In the genomic region with DNA sequence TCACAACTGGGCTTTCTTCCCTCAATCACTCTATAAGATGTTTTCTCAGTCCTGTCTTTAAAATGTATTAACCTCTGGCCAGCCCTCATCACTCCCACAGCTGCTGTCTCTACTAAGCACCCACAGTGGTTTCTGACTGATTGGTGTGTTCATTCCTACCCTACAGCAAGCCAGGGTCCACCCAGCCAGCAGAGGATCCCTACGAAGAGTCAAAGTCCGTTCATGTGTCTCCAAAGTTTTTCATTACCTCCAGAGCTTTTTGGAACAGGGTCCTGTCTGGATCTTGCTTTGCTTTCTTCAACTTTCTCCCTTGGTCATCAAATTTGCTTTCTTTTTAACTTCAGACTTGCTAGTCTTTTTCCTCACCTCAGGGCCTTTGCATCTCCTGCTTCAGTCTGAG, we compare ENCODE assay signal across 27 mouse cellular contexts.
"Had no signal": no experiment of that assay in that cellular context is flagged by ENCODE, and none has a peak within 500 bp of the region (broad histone marks: within the 10 kb centered on the region; RNA-seq: fewer than 3 reads in every experiment).

No protein-coding gene starts in this region.

- H3K4me1 ChIP-seq: embryonic facial prominence, embryonic 10.5 days; embryonic facial prominence, embryonic 12.5 days; embryonic facial prominence, embryonic 13.5 days; forebrain, embryonic 10.5 days; forebrain, embryonic 12.5 days; forebrain, embryonic 13.5 days; forebrain, embryonic 15.5 days had no signal

- H3K36me3 ChIP-seq: embryonic facial prominence, embryonic 10.5 days; embryonic facial prominence, embryonic 12.5 days; embryonic facial prominence, embryonic 13.5 days; embryonic facial prominence, embryonic 15.5 days; forebrain, embryonic 10.5 days; forebrain, embryonic 12.5 days; forebrain, embryonic 15.5 days had no signal

- H3K27me3 ChIP-seq: embryonic facial prominence, embryonic 12.5 days; embryonic facial prominence, embryonic 13.5 days; embryonic facial prominence, embryonic 15.5 days; forebrain, embryonic 12.5 days; forebrain, embryonic 13.5 days; forebrain, embryonic 15.5 days had no signal

- DNase-seq: cerebellum, adult 2 months; cerebellum, adult 8-10 months; cerebellum, adult 9-10 months; cerebellum, adult 9-11 months; cerebellum, postnatal 10 days; cerebellum, postnatal 14 days; cerebellum, postnatal 25 days; cerebellum, postnatal 36 days; embryo, embryonic 11 days; forebrain, postnatal 0 days; gastrocnemius, adult 2 months; gastrocnemius, postnatal 10 days; gastrocnemius, postnatal 14 days; gastrocnemius, postnatal 25 days; gastrocnemius, postnatal 36 days; heart, adult 11 months; heart, adult 18-20 months; heart, adult 2 months had no signal

- H3K4me3 ChIP-seq: embryonic facial prominence, embryonic 10.5 days; embryonic facial prominence, embryonic 12.5 days; embryonic facial prominence, embryonic 13.5 days; embryonic facial prominence, embryonic 15.5 days; erythroblast, embryonic 14.5 days; forebrain, embryonic 10.5 days; forebrain, embryonic 12.5 days; forebrain, embryonic 13.5 days; forebrain, embryonic 15.5 days; gastrocnemius, adult 2 months; heart, adult 2 months had no signal

- H3K27ac ChIP-seq: embryonic facial prominence, embryonic 10.5 days; embryonic facial prominence, embryonic 12.5 days; embryonic facial prominence, embryonic 13.5 days; embryonic facial prominence, embryonic 15.5 days; forebrain, embryonic 10.5 days; forebrain, embryonic 12.5 days; forebrain, embryonic 13.5 days; forebrain, embryonic 15.5 days; gastrocnemius, adult 2 months; heart, adult 2 months had no signal
